Mouse (Mus musculus) T-helper 17 cell (primary cell): Measurements from ENCODE around the gene Npvf.

Experiments
- in situ Hi-C, 2 experiments: fragments of 300-600 bp; cut with MboI, MseI; formaldehyde crosslinking; loops; 1 replicate in 1 of 2; 2 replicates in 1 of 2; pipeline ENCODE4 v1.15.1; 2025; ENCODE audit warnings: high pct_unique_total_duplicates in 2 of 2

Npvf gene

GRCm38 (mm10) chr6:50654356-50654755 is at the start of gene Npvf:
Npvf (minus strand) TSS chr6:50654439.
- in situ Hi-C loops: no loop called here

GRCm38 (mm10) chr6:50689121-50689815 is 35.0 kb upstream of the Npvf start:
- in situ Hi-C loops: no loop called here

- in situ Hi-C loops: no loop called here
Observed at GRCm38 (mm10) chr6:50684646-50685415, 30.6 kb upstream of the Npvf start.

- in situ Hi-C loops: no loop called here
Observed at GRCm38 (mm10) chr6:50681491-50681890, 27.3 kb upstream of the Npvf start.

GRCm38 (mm10) chr6:50680224-50681215 is 26.3 kb upstream of the Npvf start:
- in situ Hi-C loops: no loop called here

GRCm38 (mm10) chr6:50679486-50679828 is 25.2 kb upstream of the Npvf start:
- in situ Hi-C loops: loop anchor here (5.0 kb wide), 5 partner anchors 123 to 488 kb away; no protein-coding TSS in a partner anchor

- in situ Hi-C loops: loop anchor here (5.0 kb wide), 5 partner anchors 123 to 488 kb away; no protein-coding TSS in a partner anchor
Observed at GRCm38 (mm10) chr6:50678826-50679485, 24.7 kb upstream of the Npvf start.

GRCm38 (mm10) chr6:50671191-50671590 is 17.0 kb upstream of the Npvf start:
- in situ Hi-C loops: no loop called here

- in situ Hi-C loops: no loop called here
Observed at GRCm38 (mm10) chr6:50666937-50667336, 12.7 kb upstream of the Npvf start.

GRCm38 (mm10) chr6:50665020-50665419 is 10.8 kb upstream of the Npvf start:
- in situ Hi-C loops: no loop called here

GRCm38 (mm10) chr6:50664193-50664592 is 10.0 kb upstream of the Npvf start:
- in situ Hi-C loops: no loop called here

- in situ Hi-C loops: no loop called here
Observed at GRCm38 (mm10) chr6:50662925-50663583, 8.8 kb upstream of the Npvf start.

GRCm38 (mm10) chr6:50661729-50662128 is 7.5 kb upstream of the Npvf start:
- in situ Hi-C loops: no loop called here

GRCm38 (mm10) chr6:50658466-50658865 is 4.2 kb upstream of the Npvf start:
- in situ Hi-C loops: no loop called here

- in situ Hi-C loops: no loop called here
Observed at GRCm38 (mm10) chr6:50658018-50658417, 3.8 kb upstream of the Npvf start.

- in situ Hi-C loops: no loop called here
Observed at GRCm38 (mm10) chr6:50656426-50656825, 2.2 kb upstream of the Npvf start.

GRCm38 (mm10) chr6:50655925-50656324 is 1.7 kb upstream of the Npvf start:
- in situ Hi-C loops: no loop called here

GRCm38 (mm10) chr6:50647656-50648055 is 6.6 kb downstream of the Npvf start:
- in situ Hi-C loops: no loop called here

- in situ Hi-C loops: no loop called here
Observed at GRCm38 (mm10) chr6:50646659-50647058, 7.6 kb downstream of the Npvf start.

- in situ Hi-C loops: no loop called here
Observed at GRCm38 (mm10) chr6:50644701-50645100, 9.5 kb downstream of the Npvf start.

GRCm38 (mm10) chr6:50641898-50642297 is 12.3 kb downstream of the Npvf start:
- in situ Hi-C loops: no loop called here
